Mouse (Mus musculus) left cerebral cortex, postnatal 25 days (tissue): ENCODE measurements around the gene B4galnt3. TPM values are rescaled to one million over a fixed set of nuclear protein-coding genes. Genes with fewer than 3 reads are reported as not detected.

Experiments
- DNase-seq, 2 experiments: peaks; one replicate each; pipeline ENCODE4 v3.0.0; 2022; ENCODE audit warnings: low spot score in 2 of 2, mixed read lengths in 1 of 2
- intact Hi-C: fragments of 180-260 bp; cut with DNase I; formaldehyde crosslinking; loops from one replicate; pipeline ENCODE4 v1.15.1; 2025
- total RNA-seq, 2 experiments: library from RNA; stranded (reverse); gene quantifications; 2 replicates each; pipeline ENCODE4 v1.2.3; 2021

The B4galnt3 gene
- total RNA-seq, 2 experiments from 2014 or later, result 0.55 to 1.3 TPM

GRCm38 (mm10) chr6:120232885-120233284 is 61.5 kb downstream of the B4galnt3 start:
- DNase-seq, result no peak
- intact Hi-C loops, result no loop called here

GRCm38 (mm10) chr6:120230441-120230840 is 63.9 kb downstream of the B4galnt3 start:
- intact Hi-C loops, result no loop called here

GRCm38 (mm10) chr6:120229806-120230205 is 64.6 kb downstream of the B4galnt3 start:
- DNase-seq, result no peak
- intact Hi-C loops, result no loop called here

More at GRCm38 (mm10) chr6:120230441-120230840, 63.9 kb downstream of the B4galnt3 start:
- no peak for DNase-seq

GRCm38 (mm10) chr6:120227068-120227467 is 67.3 kb downstream of the B4galnt3 start:
- intact Hi-C loops, result no loop called here
- DNase-seq, result no peak

- DNase-seq, result no peak
- intact Hi-C loops, result no loop called here
These were observed 69.0 kb downstream of the B4galnt3 start for GRCm38 (mm10) chr6:120225355-120225754.

DNA sequence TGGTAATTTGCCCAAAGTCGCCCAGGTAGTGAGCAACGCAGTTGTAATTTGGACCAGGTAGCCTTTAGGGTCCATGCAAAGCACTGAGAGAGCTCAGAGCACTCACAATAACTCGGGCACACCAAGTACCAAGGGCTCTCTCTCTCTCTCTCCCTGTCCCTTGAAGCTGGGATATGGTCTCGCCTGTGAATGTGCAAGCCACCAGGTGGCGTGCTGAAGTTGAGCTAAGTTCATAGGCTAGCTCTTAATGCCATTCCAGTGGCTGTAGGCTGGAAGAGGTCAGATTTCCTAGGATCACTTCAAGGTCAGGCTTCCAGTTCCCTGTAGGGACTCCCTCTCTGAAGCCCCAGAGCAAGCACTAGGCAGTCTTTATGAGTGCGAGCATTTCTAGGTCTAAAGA is 71.7 kb downstream of the B4galnt3 start:
- DNase-seq, result peak; percentile 38 to 67
- intact Hi-C loops, result loop anchor here (1.0 kb wide), 1 partner anchor 79 kb away; no protein-coding TSS in a partner anchor

- intact Hi-C loops, result loop anchor here (1.0 kb wide), 1 partner anchor 28 kb away; no protein-coding TSS in a partner anchor
- no peak for DNase-seq
These were observed 75.1 kb downstream of the B4galnt3 start for GRCm38 (mm10) chr6:120219281-120219680.

GRCm38 (mm10) chr6:120216702-120217101 is 77.7 kb downstream of the B4galnt3 start:
- no peak for DNase-seq
- intact Hi-C loops, result no loop called here

- intact Hi-C loops, result no loop called here
- DNase-seq, result no peak
These were observed 82.8 kb downstream of the B4galnt3 start for GRCm38 (mm10) chr6:120211536-120211935.

DNA sequence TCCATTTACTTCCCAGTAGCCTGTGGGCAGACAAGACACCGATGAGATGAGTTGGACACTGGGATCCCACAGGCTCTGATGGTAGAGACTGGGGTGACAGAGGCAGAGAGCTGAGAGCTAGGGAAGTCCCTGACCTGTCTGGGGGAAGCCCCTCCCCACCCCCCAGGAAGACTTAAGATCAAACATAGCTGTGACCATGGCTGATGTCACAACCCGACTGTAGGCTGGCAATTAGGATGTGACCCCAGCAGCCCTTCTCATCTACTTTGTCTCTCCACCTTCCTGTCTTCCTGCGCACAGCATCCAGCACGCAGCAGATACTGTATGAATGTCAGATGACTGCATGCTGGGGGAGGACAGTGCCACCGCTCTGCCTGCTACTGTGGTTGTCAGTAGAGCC is 87.8 kb downstream of the B4galnt3 start:
- no peak for DNase-seq
- intact Hi-C loops, result no loop called here

DNA sequence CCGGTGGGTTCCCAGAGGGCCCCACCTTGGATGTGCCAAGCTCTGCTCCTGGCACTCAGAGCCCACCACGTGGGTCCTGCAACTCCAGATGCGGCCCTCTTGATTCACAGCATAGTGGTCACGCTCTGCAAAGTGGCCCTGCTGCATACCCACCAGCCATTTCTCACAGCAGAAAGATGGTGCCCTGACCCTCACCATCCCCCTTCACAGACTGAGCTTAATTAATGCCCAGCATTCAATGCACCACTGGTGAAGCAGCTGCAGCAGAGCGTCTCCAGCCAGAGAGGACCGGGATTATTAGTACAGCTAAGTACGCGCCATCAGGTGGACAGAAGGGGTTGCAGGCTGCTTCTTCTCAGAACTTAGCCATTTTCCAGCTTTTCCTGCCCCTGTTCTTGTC is 92.0 kb downstream of the B4galnt3 start:
- intact Hi-C loops, result no loop called here
- no peak for DNase-seq

GRCm38 (mm10) chr6:120201956-120202355 is 92.4 kb downstream of the B4galnt3 start:
- DNase-seq, result no peak
- intact Hi-C loops, result no loop called here

GRCm38 (mm10) chr6:120199638-120200394 is 94.5 kb downstream of the B4galnt3 start:
- no peak for DNase-seq
- intact Hi-C loops, result loop anchor here (5.0 kb wide), 2 partner anchors 408 to 718 kb away; no protein-coding TSS in a partner anchor

DNA sequence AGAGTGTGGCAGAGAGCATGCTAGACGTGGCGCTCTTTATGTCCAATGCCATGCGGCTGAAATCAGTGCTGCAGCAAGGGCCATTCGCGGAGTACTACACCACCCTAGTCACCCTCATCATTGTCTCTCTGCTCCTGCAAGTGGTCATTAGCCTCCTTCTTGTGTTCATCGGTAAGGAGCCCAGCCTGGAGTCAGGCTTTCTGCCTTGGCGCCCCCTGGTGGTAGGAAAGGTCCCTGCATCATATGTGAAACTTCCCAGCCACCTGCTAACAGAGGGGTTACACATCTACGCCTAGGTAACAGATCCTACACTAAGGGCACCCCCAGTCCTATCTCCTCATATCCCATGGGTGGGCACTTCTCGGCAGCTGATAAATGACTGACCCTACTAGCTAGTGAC is 96.4 kb downstream of the B4galnt3 start:
- peak; percentile 64 to 69 for DNase-seq
- intact Hi-C loops, result loop anchor here (1.0 to 5.0 kb wide), 3 partner anchors 197 to 716 kb away; no protein-coding TSS in a partner anchor

DNA sequence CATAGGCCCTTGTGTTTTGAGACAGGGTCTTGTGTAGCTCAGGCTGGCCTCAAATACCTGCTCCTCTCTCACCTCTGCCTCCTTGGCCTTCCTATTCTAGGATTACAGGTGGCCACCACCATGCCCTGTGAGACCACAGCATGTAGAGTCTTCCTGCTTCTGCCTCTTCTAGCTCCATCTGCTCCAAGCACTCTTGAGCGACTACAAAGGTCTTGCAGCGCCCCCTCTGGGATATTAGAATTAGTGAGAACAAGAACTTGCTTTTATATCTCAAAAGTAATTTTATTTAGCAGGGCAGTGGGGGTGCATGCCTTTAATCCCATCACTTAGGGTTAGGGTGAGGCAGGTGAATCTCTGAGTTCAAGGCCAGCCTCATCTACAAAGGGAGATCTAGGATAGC is 97.5 kb downstream of the B4galnt3 start:
- DNase-seq, result peak in 1 of 2 experiments; percentile 42

GRCm38 (mm10) chr6:120194963-120195362 is 99.4 kb downstream of the B4galnt3 start:
- DNase-seq, result no peak
- intact Hi-C loops, result loop anchor here (5.0 kb wide), 3 partner anchors 83 to 713 kb away; no protein-coding TSS in a partner anchor

More for the DNA sequence above, 97.5 kb downstream of the B4galnt3 start:
- intact Hi-C loops, result loop anchor here (5.0 kb wide), 2 partner anchors 405 to 715 kb away; no protein-coding TSS in a partner anchor

DNA sequence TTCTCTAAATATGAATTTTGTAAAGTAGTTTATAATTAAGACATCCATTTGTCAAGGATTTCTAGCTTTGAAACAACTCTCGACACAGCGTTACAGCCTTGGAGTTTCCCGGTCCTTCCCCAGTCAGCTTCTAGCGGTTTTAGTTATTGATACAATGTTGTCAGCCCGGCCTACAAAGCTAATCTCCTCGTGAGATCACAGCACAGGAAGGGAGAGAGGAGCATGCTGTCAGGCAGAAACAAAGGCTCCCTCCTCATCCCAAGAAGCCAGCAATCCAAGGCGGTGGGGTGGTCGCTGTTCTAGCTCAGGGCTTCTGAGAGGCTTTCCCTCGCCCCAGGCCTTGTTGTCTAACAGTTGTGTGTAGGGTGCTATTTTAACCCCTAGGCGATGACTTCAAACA is 100.1 kb downstream of the B4galnt3 start:
- intact Hi-C loops, result loop anchor here (5.0 kb wide), 1 partner anchor 82 kb away; no protein-coding TSS in a partner anchor
- DNase-seq, result no peak

DNA sequence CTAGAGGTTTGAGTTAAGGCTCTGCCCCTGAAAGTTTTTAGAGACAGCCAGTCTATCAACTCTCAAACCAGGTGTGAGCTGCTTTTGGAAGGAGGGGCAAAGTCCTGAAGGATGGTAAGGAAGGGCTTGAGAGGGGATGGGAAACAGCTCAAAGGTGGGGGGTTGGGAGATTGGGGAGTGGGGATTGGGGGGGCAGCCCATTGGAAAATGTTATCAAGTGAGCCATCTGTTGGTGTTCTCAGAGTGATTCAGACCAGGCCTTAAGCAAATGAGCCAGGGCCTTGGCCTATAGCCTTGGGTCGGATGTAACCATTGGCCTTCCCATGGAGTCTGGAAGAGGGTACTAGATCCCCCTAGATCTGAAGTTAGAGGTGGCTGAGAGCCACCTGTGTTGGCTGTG is 100.6 kb downstream of the B4galnt3 start:
- DNase-seq, result no peak
- intact Hi-C loops, result loop anchor here (1.0 to 5.0 kb wide), 3 partner anchors 81 to 192 kb away; no protein-coding TSS in a partner anchor

GRCm38 (mm10) chr6:120193174-120193573 is 101.2 kb downstream of the B4galnt3 start:
- intact Hi-C loops, result loop anchor here (1.0 to 5.0 kb wide), 3 partner anchors 81 to 192 kb away; no protein-coding TSS in a partner anchor
- DNase-seq, result peak; percentile 85 to 86

DNA sequence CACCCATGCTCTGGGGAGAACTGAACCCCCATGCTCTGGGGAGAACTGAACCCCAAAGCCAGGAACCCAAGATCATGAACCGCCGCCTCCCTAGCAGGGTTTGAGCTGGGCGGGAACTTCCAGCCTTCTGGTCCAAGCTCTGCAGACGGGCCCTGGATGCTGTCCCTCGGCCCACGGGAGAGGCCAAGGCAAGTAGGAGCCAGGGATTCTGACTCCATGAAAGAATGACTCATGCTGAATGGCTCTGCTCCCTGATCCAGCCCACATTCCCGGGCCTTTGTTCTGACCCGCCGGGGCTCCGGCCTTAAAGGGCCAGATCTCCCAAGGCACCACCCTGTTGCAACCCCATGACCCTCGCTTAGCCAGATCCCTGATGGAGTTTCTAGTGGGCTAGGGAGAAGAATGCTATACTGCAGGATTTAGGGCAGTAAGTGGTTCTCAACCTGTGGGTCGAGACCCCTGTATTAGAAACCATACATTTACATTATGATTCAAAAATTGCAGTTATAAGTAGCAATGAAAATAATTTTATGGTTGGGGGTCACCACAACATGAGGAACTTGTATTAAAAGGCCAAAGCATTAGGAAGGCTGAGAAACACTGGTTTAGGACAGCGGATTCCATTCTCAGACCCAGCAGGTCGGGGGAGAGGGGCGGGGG is 102.0 kb downstream of the B4galnt3 start:
- intact Hi-C loops, result loop anchor here (5.0 kb wide), 1 partner anchor 80 kb away; no protein-coding TSS in a partner anchor
- DNase-seq, result peak in 1 of 2 experiments; percentile 50
